Mouse (Mus musculus) granulocyte monocyte progenitor cell, adult 5-6 weeks (primary cell): ENCODE measurements at regions not wholly inside any gene's neighbourhood (a gene's known extent, or its start where the extent isn't known, plus 50 kb on each side); places are given as distances from the start of the nearest gene placed in this dataset.

Experiments
- ATAC-seq: replicated peaks from 2 replicates; pipeline ENCODE4 v1.8.0; 2016; ENCODE audit warnings: mild to moderate bottlenecking, moderate TSS enrichment, inconsistent platforms; ENCODE audit not compliant: poor library complexity, severe bottlenecking

DNA sequence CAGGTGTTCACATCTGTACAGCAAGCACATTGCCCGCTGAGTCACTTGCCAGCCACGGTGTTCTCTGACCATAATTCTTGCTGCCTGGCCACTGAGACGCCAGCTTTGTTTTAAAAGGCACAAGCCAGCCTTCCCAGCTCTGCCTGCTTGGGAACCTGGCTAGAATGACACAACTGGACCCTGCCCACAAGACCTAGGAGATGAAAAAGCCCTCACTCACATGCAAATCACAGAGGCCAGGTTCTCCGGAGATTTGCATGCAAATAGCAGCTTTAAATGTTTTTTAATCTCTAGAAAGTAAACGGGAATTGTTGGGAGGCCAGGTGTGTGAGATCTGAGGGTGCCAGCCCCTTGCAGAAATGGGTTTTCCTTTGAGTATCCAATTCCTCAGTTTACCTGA lies 71.9 kb downstream of the 1810010D01Rik start:
- ATAC-seq = no peak

DNA sequence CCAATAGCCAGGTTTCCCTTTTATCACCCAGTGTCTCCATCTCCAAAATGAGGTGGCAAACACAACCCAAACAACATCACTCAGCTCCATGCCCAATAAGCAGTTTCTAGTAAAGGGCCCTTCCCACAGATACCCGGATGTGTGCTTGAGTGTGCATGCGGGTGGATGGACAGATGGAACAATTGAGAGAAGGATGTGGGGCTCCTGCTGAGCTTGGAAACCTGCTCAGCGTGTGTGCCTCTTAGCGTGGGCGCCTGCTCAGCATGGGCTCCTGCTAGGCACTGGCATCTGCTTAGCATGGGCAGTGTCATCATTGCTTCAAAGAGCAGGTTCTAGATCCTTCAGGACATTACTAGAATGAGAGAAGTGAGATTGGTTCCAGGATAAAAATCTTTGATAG lies 75.4 kb downstream of the 1810010D01Rik start:
- no peak for ATAC-seq

DNA sequence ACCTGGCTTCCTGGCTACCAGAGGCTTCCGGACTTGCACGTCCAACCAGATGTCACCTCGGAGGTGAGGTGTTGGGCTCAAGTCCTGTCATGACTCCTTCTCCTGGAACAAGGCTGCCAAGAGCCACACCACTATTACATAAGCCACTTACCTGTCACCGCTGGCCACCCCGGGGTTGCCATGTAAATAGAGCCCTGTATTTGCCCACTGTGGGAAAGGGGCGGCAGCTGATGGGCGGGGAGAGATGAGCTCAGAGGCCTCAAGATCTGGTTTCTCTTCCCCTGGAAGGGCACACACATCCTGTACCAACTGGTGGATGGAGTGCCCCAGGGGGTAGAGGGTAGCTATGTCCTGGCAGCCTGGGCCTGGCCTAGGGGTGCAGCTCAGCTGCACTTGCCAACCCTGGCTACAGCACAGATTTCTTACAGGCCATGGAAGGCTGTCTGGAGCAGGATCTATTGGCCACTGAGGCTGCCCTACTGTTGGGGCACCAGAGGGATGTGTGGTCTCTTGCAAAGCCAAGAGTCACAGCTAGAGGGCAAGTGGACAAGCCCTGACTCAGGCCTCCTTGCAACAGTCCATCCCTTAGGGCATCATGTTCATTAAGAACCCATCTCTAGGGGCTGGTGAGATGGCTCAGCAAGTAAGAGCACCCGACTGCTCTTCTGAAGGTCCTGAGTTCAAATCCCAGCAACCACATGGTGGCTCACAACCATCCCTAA lies 76.3 kb downstream of the 1810010D01Rik start:
- peak; percentile 95 for ATAC-seq

DNA sequence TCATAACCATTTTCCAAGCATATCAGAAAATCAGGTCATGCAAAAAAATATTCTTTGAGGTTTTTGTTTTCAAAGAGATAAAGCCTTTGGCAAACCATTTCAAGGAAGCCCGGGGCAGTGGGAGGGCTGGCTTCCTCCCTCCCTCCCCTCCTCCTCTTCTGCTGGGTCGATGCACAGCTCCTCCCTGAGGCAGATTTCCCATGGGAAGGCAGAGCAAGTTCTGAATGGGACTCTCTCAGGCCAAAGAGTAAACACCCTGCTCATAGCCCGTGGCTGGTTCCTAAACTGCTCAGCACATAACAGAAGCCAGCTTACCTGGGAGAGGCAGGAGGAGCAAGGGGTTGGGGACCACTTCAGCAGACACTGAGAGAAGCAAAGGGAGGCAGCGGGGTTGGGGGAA lies 77.9 kb downstream of the 1810010D01Rik start:
- no peak for ATAC-seq

DNA sequence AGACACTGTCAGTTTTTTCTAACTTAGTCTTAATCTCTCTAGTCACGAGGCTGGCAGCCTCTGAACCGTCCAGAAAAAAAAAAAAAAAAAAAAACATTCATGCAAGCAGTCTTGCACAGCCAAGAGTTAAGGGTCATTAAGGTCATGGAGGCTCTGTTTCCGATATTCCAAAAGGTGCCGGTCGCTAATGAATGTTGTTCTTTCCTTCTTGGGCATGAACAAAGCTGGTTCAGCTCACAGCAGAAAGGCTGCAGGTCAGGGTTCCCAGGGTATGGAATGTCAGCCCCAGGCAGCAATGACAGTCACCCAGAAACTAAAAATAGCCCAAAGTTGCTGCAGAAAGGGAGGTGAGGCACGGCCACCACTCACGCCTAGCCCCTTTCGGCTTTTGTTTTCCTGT lies 80.3 kb downstream of the 1810010D01Rik start:
- ATAC-seq = no peak

DNA sequence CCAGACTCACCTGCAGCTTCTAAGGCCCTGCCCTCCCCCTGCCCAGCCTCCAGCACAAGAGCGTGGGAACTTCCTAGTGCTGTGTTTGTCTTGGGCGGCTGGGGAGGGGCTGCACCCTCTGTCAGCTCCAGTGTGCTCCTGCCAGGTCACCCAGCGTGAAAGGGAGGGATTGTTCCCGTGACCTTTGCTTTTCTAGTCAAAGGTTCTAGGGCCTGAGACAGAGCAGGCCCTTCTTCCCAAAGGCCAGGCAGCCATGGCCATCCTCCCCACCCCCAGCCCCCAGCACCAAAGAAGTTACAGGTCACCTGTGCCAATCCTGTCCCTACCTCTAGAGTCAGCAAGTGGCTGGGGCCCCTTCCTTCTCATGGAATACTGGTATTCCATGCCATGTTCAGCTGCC lies 80.7 kb downstream of the 1810010D01Rik start:
- no peak for ATAC-seq

DNA sequence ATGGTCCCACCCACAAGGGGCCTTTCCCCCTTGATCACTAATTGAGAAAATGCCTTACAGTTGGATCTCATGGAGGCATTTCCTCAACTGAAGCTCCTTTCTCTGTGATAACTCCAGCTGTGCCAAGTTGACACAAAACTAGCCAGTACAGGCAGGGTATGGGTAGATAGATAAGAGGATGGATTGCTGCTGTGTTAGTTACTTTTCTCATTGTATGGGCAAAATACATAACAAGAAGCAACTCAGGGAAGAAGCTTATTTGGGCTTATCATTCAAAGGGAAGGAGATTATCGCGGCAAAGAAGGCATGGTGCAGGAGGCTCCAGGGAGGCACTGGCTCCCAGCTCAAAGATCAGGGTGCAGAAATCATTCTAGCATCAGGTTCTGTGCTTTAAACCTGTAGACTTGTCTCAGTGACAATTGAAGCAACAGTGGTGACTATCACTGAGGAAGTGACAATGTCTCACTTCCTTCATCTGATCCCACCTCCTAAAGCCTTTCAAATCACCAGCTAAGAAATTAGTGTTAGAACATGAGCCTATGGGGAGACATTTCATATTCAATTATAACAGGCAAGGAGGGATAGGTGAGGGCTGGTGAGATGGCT lies 83.8 kb downstream of the 1810010D01Rik start:
- peak; percentile 59 for ATAC-seq

DNA sequence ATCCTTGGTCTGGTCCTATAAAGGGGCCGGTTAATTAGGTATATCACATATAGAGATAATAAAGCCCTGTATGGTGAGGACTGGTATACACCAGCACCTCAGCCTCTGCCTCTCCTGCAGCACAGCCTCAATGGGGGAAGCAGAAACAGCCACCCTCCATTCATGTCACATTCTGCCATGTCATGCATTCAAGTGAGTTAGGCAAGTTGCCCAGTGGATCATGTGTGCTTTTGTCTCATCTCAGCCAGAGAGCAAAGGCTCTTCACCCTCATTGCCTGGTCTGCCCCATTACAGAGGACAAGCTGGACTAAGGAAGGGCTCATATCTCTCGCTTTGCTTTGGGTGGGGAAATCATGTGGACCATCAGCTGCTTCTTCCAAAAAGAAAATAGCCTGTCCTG lies 85.4 kb downstream of the 1810010D01Rik start:
- 0 out of 2 replicates have a peak, but pooled peaks have one; percentile 20 for ATAC-seq

DNA sequence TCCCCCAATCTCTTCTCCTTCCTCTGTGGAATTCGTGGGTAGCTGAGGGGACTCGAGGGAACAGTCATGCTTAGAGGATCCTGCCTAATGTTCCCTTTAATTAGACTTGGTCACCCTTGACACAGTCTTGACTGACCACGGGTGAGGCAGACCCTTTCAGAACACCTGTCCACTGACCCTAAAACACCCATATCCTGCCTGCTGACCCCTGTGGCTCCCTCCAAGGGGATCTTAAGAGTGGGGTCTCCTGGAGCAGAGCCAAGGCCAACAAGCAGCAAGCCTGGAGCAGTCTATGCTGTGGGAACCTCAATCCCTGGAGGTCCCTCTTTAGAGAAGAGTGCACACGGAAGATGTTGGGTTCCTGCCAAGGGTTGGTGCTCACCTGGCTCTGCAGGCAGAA lies 89.5 kb downstream of the 1810010D01Rik start:
- no peak for ATAC-seq

DNA sequence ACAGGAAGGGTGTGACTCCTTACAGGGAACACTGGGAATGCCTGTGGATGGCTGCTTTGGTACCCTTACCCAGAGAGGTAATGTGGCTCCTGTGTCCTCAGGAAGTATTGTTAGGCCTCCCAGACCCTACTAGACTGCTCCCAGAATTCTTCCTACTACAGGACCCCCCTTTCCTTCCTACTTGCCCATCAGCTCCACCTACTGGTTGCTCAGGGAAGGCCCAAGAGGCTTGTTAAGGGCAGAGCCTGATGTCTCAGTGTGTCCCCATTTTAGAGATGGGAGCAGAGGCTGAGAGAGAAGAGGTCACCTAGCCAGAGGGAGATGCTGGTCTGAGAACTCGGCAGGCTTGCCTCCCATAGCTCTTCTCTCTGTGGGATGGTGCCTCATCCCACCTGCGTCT lies 93.3 kb downstream of the 1810010D01Rik start:
- no peak for ATAC-seq

DNA sequence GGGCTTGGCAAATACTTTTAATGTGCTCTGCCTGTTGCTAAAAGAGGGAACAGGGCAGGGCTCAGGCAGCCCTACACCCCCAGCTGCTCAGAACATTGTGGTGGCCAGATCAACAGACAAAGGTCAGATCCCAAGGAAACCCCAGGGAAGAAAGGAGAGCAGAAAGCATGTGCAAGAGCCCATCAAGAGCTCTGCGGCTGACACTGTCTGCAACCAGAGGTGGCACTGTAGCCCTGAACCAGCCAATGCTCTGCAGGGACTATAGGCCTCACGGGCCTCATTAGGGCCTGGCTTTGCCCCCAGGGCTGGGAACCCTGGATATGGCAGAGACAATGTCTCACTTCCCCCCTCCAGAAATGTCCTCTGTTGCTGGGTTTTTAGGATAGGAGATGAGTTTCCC lies 93.8 kb downstream of the 1810010D01Rik start:
- no peak for ATAC-seq

DNA sequence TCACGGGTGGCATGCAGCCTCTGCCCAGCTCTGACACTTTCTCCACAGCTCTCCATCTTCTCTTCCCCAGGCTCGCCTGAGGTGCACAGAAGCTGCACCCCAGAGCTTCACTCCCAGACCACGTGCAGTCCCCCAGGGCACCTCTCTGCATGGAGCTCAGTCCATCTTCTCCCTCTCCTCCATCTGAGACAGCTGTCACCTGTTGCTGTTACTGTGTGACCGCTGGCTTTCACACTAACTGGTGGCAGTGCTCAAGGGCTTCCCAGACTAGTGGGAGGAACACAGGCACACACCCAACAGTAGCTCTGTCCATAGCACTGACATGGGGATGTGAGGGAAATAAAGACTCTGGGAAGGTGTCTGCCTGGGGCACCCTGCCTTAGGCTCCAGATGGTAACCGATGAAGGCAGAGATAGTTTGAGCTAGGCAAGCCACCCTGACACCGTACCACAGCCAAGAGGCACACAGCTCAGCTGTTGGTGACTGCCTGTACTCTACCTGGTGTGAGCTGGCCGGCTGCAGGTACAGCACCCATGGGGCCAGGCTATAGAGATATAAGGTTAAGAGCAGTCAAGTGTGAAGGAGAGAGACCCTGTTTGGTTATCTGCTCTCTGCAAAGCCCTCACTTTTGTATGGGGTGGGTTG lies 94.9 kb downstream of the 1810010D01Rik start:
- ATAC-seq = no peak

DNA sequence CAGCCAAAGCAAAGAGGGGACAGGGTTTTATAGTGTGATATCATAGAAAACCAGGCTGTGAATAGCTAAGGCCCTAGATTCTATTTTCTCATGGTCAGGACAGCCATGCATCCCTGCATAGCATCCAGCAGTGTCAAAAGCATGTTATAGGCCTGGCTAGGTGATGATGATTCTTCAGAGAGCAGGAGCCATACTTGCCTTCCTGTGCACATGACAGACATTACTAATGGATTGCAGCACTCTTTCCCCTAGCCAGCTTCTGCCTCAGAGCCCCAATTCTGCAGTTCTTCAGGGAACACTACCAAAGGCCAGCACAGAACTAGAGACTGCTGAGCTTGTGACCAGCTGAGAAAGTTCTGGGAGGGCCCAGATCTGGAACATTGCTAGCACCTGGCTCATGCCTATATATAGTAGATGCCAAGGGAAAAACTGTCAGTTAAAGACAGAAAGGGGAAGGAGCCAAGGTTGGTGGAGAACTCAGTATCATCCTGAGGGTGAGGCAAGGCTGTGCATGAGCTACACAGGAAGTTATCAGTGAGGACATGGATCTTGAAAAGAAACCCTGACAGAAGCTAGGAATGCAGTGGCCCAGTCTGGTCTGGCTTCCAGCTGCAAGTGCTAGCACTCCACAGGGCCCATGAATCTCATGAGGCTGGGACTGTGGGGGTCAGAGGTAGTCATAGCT lies 95.6 kb downstream of the 1810010D01Rik start:
- peak; percentile 37 for ATAC-seq

DNA sequence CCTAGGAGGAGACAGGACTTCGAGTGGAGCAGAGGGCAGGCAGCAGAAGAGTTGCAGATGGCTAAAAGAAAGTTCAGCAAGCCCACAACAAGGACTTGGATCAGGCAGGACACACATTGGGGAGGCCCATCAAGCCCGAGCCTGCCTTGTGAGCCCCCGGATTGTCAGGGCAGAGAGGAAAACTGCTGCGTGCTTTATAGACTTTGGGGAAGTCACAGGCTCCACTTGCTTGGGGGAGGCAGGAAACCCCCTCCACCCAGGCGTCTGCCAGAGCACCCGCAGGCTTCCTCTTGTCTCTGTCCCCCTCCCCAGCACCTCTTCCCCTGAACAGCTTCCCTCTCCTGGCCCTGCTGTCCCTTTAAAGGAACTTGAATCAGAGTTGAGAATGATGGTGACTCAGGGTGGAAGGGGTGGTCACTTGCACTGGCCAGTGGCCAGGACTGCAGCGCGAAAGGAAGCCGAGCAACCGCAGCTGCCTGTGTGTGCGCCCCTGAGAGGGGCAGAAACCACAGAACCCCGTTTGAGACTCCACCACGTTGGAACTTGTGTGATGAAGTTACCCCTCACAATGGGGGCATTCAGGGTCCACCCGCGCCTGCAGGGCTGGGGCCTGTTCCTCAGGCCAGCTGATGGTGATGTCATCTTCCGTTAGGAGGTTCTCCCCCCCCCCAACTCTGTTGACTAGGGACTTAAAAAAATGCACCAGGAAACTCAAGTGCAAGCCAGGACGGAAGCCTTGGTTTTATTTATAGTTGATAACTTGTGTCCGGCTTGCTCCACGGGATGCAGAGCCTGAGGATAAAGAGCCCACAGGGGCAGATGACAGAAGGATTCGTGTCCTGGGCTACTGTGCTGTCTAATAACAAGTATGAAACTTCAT lies 96.4 kb downstream of the 1810010D01Rik start:
- ATAC-seq = peak; percentile 66

DNA sequence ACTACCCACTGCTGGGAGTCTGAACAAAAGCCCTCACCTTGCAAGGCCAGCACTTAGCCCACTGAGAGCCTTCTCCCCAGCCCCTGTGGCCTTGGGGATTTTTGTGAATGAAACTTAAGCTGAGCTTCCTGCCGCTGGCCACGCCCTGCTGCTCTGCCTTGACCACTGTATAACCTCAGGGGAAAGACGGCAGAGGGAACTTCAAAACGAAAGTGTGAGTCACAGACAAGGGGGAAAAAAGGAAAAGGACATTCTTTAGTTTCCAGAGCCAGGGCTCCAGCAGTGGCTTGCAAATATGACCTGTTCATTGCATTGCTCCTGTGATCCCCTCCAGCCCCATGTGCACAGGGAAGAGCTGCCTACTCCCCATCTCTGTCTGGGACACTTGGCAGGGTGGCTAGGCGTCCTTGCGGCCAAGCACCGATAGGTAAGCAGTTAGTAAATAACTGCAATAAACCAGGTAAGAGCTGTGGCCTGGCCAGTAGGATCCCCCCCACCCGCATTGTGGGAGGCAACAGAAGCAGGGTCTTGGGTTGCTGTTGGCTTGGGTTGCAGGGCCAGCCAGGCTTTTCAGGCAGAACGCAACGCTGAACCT lies 97.2 kb downstream of the 1810010D01Rik start:
- peak; percentile 45 for ATAC-seq

DNA sequence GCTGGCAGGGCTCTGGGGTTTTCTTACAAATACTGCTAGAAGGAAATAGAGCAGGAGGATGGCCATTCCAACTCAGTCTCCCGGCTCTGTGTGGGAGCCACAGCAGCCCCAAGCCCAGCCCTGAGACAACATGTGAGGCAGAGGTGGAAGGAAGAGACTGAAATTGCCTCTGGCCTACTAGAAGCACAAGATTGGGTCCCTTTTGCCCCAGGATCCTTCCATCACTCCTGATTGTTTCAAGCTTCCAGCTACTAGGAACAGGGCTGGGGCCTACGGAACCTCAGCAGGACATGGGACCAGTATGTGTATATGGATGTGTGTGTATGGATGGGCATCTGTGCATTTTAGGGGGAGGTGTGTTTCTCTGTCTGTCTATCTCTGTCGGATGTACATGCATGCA lies 97.9 kb downstream of the 1810010D01Rik start:
- no peak for ATAC-seq

DNA sequence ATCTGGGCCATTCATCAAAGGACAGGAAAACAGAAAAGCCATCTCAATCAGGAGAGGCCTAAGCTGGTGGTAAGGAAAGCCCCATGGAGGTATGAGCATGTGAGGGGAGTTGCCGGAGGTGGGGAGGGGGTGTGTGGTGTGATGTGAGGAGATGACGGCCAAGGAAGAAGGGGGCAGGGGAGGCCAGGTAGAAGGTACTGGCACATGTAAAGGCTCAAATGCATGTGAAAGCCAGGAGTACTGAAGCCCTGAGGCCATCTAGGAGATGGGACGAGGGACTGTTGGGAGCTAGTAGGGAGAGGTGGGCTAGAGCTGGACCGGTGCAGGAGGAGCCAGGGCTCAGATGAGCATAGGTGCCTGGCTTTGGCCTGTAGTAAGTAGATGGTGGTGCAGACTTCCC lies 98.4 kb downstream of the 1810010D01Rik start:
- ATAC-seq = no peak

DNA sequence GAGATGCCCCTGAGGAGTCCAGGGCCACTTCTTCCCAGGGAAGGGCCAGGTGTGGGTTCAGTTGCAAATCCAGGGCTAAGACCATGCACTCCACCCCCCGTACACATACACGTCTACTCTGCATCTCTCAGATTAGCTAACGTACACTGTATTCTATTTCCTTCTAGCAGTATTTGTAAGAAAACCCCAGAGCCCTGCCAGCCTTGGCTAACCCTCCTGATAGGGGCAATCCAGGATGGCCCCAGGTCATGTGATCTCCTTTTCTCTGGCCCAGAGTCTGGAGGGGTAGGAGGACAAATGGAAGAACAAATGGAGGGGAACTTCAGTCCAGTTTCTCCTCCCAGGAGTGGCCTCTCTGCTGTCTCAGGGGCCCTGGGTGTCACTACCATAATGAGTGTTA lies 98.9 kb downstream of the 1810010D01Rik start:
- ATAC-seq = no peak

DNA sequence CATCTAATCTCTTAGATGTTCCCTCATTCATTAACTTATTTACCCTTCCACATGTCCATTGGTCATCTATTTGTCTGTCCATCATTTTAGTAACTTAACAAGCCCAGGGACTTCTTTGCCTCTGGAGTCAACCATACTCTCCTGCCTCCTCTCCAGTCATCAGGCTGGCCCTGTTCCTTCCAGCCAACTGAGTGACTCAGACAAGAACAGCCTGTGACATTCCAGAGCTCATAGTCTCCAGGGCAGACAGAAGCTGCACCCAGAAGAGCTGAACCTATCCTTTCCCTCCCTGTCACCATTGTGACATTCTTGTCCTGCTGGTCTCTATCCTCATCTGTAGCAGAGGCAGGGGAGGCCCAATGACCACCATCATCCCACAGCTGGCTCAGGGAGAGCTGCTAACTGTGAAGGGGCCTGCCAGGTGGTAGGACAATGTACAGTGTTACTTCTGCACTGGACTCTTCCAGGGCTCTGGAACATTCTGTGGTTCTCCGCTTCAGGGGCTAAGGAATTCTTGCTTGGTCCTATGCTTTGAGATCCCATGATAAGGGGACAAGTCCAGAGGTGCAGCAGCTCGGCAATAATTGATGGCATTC lies 100.2 kb downstream of the 1810010D01Rik start:
- no peak for ATAC-seq

DNA sequence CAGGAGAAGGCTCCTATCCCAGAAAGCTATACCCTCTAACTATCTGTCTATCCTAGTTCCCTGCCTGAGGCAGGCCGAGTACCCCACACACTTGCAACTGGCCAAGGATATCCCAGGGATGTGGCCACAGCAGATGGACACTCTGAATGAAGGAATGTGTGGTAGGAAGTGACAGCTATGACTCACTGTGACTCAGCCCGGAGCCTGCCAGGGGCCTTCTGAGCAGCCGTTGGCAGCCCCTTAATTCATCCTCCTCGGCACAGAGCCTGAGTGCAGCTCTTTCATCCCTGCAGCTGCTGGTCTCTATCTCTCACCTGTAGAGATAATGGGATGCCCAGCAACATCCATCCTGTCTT lies 101.4 kb downstream of the 1810010D01Rik start:
- peak; percentile 28 for ATAC-seq
